Mouse (Mus musculus): ENCODE data around the gene Pkp3. TPM values are rescaled to one million over a fixed set of nuclear protein-coding genes. Genes with fewer than 3 reads are reported as not detected.
"Not testable (repeated sequence)": the region's sequence is repeated elsewhere in the genome, so short reads cannot be mapped to it uniquely, and the experiment has no call there.

Pkp3 gene
- polyA plus RNA-seq (2015; fragmentation: Nextera tagmentation; extraction: Ambion mirVana) = 150 and 151 TPM in 2 replicates

GRCm38 (mm10) chr7:141077841-141078240 lies at the start of gene Pkp3:
Pkp3 (plus strand) TSS chr7:141078218.
- Histone ChIP-seq H3K9me3 (no peaks in the 10 kb centered on the region), H3K9ac (no peak within 1 kb of the TSS), H3K36me3 (0 out of 2 replicates have a peak, but pooled peaks cover 3% of the 10 kb centered on the region), H3K27ac (peak within 1 kb of the TSS; percentile 66), H3K4me1 (peaks cover 9% of the 10 kb centered on the region; the same call in 1 of the 2 replicates), H3K27me3 (peaks cover 7% of the 10 kb centered on the region; the same call in 1 of the 2 replicates), H3K4me3 (peak within 1 kb of the TSS; percentile 35), H3K4me2 (peak within 1 kb of the TSS; percentile 27; the same call in 1 of the 2 replicates)
- WGBS = 85% methylated on average over 15 of the region's 15 CpGs
- 0 out of 2 replicates have a peak, but pooled peaks have one; percentile 8 for ATAC-seq (ENCODE audit: insufficient number of reproducible peaks, low FRiP score, low TSS enrichment, low read depth)

GRCm38 (mm10) chr7:141028831-141029230 lies 49.2 kb upstream of the Pkp3 start, which contains the start of gene Gm17387:
Gm17387 (plus strand) TSS chr7:141029131.
- Histone ChIP-seq H3K4me3 (no peak within 1 kb of the TSS), H3K27ac (no peak within 1 kb of the TSS), H3K9ac (no peak within 1 kb of the TSS), H3K9me3 (no peaks in the 10 kb centered on the region), H3K27me3 (no peaks in the 10 kb centered on the region), H3K4me1 (0 out of 2 replicates have a peak, but pooled peaks cover 2% of the 10 kb centered on the region), H3K36me3 (no peaks in the 10 kb centered on the region), H3K4me2 (no peak within 1 kb of the TSS)
- no peak for ATAC-seq (ENCODE audit: insufficient number of reproducible peaks, low FRiP score, low TSS enrichment, low read depth)
- WGBS = 96% methylated on average over 2 of the region's 2 CpGs

- Histone ChIP-seq H3K27me3 (no peaks in the 10 kb centered on the region), H3K27ac (no peak overlapping the region), H3K4me3 (no peak overlapping the region), H3K4me2 (no peak overlapping the region), H3K36me3 (no peaks in the 10 kb centered on the region), H3K9me3 (no peaks in the 10 kb centered on the region), H3K4me1 (no peaks in the 10 kb centered on the region), H3K9ac (no peak overlapping the region)
- WGBS = 58% methylated on average over 3 of the region's 3 CpGs
- no peak for ATAC-seq (ENCODE audit: insufficient number of reproducible peaks, low FRiP score, low TSS enrichment, low read depth)
These were observed 47.6 kb upstream of the Pkp3 start for GRCm38 (mm10) chr7:141030390-141030789.

GRCm38 (mm10) chr7:141032458-141033167 lies 45.4 kb upstream of the Pkp3 start:
- ATAC-seq (ENCODE audit: insufficient number of reproducible peaks, low FRiP score, low TSS enrichment, low read depth) = no peak
- Histone ChIP-seq H3K36me3 (no peaks in the 10 kb centered on the region), H3K9me3 (no peaks in the 10 kb centered on the region), H3K27ac (no peak overlapping the region), H3K4me1 (no peaks in the 10 kb centered on the region), H3K27me3 (no peaks in the 10 kb centered on the region), H3K9ac (no peak overlapping the region), H3K4me2 (no peak overlapping the region), H3K4me3 (no peak overlapping the region)
- 72% methylated on average over 9 of the region's 9 CpGs for WGBS

GRCm38 (mm10) chr7:141036624-141037023 lies 41.4 kb upstream of the Pkp3 start:
- not testable (repeated sequence) for H3K36me3 ChIP-seq, H3K27ac ChIP-seq

GRCm38 (mm10) chr7:141038090-141039032 lies 39.7 kb upstream of the Pkp3 start:
- Histone ChIP-seq H3K9me3 (no peaks in the 10 kb centered on the region), H3K4me1 (peaks cover 20% of the 10 kb centered on the region), H3K9ac (no peak overlapping the region), H3K27ac (no peak overlapping the region), H3K4me3 (no peak overlapping the region), H3K36me3 (no peaks in the 10 kb centered on the region), H3K4me2 (no peak overlapping the region), H3K27me3 (no peaks in the 10 kb centered on the region)
- no peak for ATAC-seq (ENCODE audit: insufficient number of reproducible peaks, low FRiP score, low TSS enrichment, low read depth)
- WGBS = 67% methylated on average over 20 of the region's 21 CpGs

More at GRCm38 (mm10) chr7:141036624-141037023, 41.4 kb upstream of the Pkp3 start:
- H3K9ac ChIP-seq; ATAC-seq (ENCODE audit: insufficient number of reproducible peaks, low FRiP score, low TSS enrichment, low read depth); H3K9me3 ChIP-seq; H3K27me3 ChIP-seq; H3K4me3 ChIP-seq; H3K4me1 ChIP-seq; H3K4me2 ChIP-seq: not testable (repeated sequence)
- 70% methylated on average over 1 of the region's 2 CpGs for WGBS

- no peaks in the 10 kb centered on the region for H3K27me3 ChIP-seq
- H3K36me3 ChIP-seq = no peaks in the 10 kb centered on the region
- no peak for ATAC-seq (ENCODE audit: insufficient number of reproducible peaks, low FRiP score, low TSS enrichment, low read depth)
- H3K27ac ChIP-seq = no peak overlapping the region
- H3K9me3 ChIP-seq = no peaks in the 10 kb centered on the region
- WGBS = 92% methylated on average over 4 of the region's 4 CpGs
- H3K4me2 ChIP-seq = no peak overlapping the region
- no peak overlapping the region for H3K9ac ChIP-seq
- H3K4me3 ChIP-seq = no peak overlapping the region
- H3K4me1 ChIP-seq = peaks cover 20% of the 10 kb centered on the region
These were observed 38.5 kb upstream of the Pkp3 start for GRCm38 (mm10) chr7:141039386-141040107.

- no peaks in the 10 kb centered on the region for H3K36me3 ChIP-seq
- peaks cover 20% of the 10 kb centered on the region for H3K4me1 ChIP-seq
- H3K27me3 ChIP-seq = no peaks in the 10 kb centered on the region
- WGBS = 22% methylated on average over 6 of the region's 9 CpGs
- H3K4me2 ChIP-seq = 0 out of 2 replicates have a peak overlapping the region, but pooled peaks have one; percentile 17
- H3K27ac ChIP-seq = peak overlapping the region; percentile 88
- H3K9me3 ChIP-seq = no peaks in the 10 kb centered on the region
- ATAC-seq (ENCODE audit: insufficient number of reproducible peaks, low FRiP score, low TSS enrichment, low read depth) = no peak
- no peak overlapping the region for H3K9ac ChIP-seq
- no peak overlapping the region for H3K4me3 ChIP-seq
These were observed 37.0 kb upstream of the Pkp3 start for GRCm38 (mm10) chr7:141040867-141041606.

- Histone ChIP-seq H3K27ac (peak overlapping the region; percentile 88), H3K36me3 (no peaks in the 10 kb centered on the region), H3K4me3 (no peak overlapping the region), H3K4me2 (no peak overlapping the region), H3K27me3 (no peaks in the 10 kb centered on the region), H3K9me3 (no peaks in the 10 kb centered on the region), H3K4me1 (peaks cover 22% of the 10 kb centered on the region), H3K9ac (no peak overlapping the region)
- peak; percentile 78; the same call in 1 of the 2 replicates for ATAC-seq (ENCODE audit: insufficient number of reproducible peaks, low FRiP score, low TSS enrichment, low read depth)
- 8% methylated on average over 5 of the region's 5 CpGs for WGBS
These were observed 36.4 kb upstream of the Pkp3 start for GRCm38 (mm10) chr7:141041661-141042060.

- Histone ChIP-seq H3K9me3 (no peaks in the 10 kb centered on the region), H3K4me1 (peaks cover 31% of the 10 kb centered on the region), H3K36me3 (no peaks in the 10 kb centered on the region), H3K27me3 (no peaks in the 10 kb centered on the region), H3K4me2 (no peak overlapping the region), H3K27ac (peak overlapping the region; percentile 54), H3K9ac (no peak overlapping the region), H3K4me3 (no peak overlapping the region)
- WGBS = 22% methylated on average over 4 of the region's 4 CpGs
- ATAC-seq (ENCODE audit: insufficient number of reproducible peaks, low FRiP score, low TSS enrichment, low read depth) = no peak
These were observed 35.5 kb upstream of the Pkp3 start for GRCm38 (mm10) chr7:141042539-141042938.

Data from limb, embryonic 15.5 days (tissue).